Mouse (Mus musculus) bone marrow macrophage, adult 2 months (primary cell): ENCODE data around the gene Palm3.

Source experiments
- CTCF ChIP-seq: IDR thresholded peaks from 2 replicates; pipeline ENCODE4 v1.5.1; 2012; ENCODE audit warnings: low read depth, mild to moderate bottlenecking, low read length, moderate library complexity
- POLR2A ChIP-seq: IDR thresholded peaks from 2 replicates; pipeline ENCODE4 v1.6.1; 2012; ENCODE audit warnings: mild to moderate bottlenecking, low read depth, low read length, borderline replicate concordance

- TF ChIP-seq CTCF = no peak
- no peak for TF ChIP-seq POLR2A
Measured at GRCm38 (mm10) chr8:84023631-84024030, 2.4 kb downstream of the Palm3 start.
